14 mouse cellular contexts compared by ENCODE assay signal in genomic region chr4:54332261-54332660, GRCm38 (mm10).
A peak's percentile ranks its signal among the peaks of the same experiment; 100 is the strongest.
DNase-seq lines count a peak whose midpoint lies in the region; ATAC-seq and TF ChIP-seq lines count a peak whose summit lies in the region.
"Had no signal": no experiment of that assay in that cellular context is flagged by ENCODE, and none has a peak within 500 bp of the region (broad histone marks: within the 10 kb centered on the region; RNA-seq: fewer than 3 reads in every experiment).

No protein-coding gene starts in this region.

- no peak for ATAC-seq in hindbrain, embryonic 11.5 days (ENCODE audit: low FRiP score)
- ATAC-seq in hindbrain, postnatal 0 days: no peak
- no peak for ATAC-seq in embryonic facial prominence, embryonic 13.5 days (ENCODE audit: insufficient number of reproducible peaks, insufficient read depth, low FRiP score, low TSS enrichment, low read depth)
- ATAC-seq in forebrain, embryonic 15.5 days (replicated peaks): peak; percentile 9; the same call in 1 of the 2 replicates
- ATAC-seq in midbrain, embryonic 13.5 days: 0 out of 2 replicates have a peak, but pooled peaks have one; percentile 1
- no peak for ATAC-seq in intestine, embryonic 16.5 days
- ATAC-seq: activated CD4-positive, CD25-positive, alpha-beta regulatory T cell, adult 4 months; liver, embryonic 12.5 days had no signal

- no peak overlapping the region for H3K4me2 ChIP-seq in hindbrain, embryonic 11.5 days (replicated peaks; ENCODE audit: low read depth, low read length)
- no peak overlapping the region for H3K4me2 ChIP-seq in hindbrain, postnatal 0 days (ENCODE audit: low read depth, low read length)
- H3K4me2 ChIP-seq in embryonic facial prominence, embryonic 13.5 days: peak overlapping the region; percentile 44
- 0 out of 2 replicates have a peak overlapping the region, but pooled peaks have one; percentile 5 for H3K4me2 ChIP-seq in forebrain, embryonic 15.5 days (replicated peaks)
- no peak overlapping the region for H3K4me2 ChIP-seq in midbrain, embryonic 13.5 days (replicated peaks)
- no peak overlapping the region for H3K4me2 ChIP-seq in intestine, embryonic 16.5 days (ENCODE audit: low read depth, low read length)
- H3K4me2 ChIP-seq: liver, embryonic 12.5 days had no signal

- TF ChIP-seq CTCF in hindbrain, postnatal 0 days (IDR thresholded peaks at IDR 0.05; ENCODE audit: low read depth): no peak

- no peak for DNase-seq in hindbrain, embryonic 11.5 days (ENCODE audit: low spot score)
- no peak for DNase-seq in hindbrain, postnatal 0 days (ENCODE audit: low spot score)
- no peak for DNase-seq in B cell, adult 2 months
- DNase-seq in urinary bladder, adult 2 months (ENCODE audit: low spot score): no peak
- DNase-seq: cerebellum, adult 9-10 months; kidney, postnatal 36 days; lung, postnatal 14 days; spleen, adult 18-20 months had no signal

- 0 out of 2 replicates have a peak overlapping the region, but pooled peaks have one; percentile 45 for H3K27ac ChIP-seq in hindbrain, embryonic 11.5 days (ENCODE audit: low read depth, low read length)
- no peak overlapping the region for H3K27ac ChIP-seq in hindbrain, postnatal 0 days
- peak overlapping the region; percentile 88 for H3K27ac ChIP-seq in embryonic facial prominence, embryonic 13.5 days
- peak overlapping the region; percentile 88 for H3K27ac ChIP-seq in forebrain, embryonic 15.5 days (replicated peaks)
- peak overlapping the region; percentile 68 for H3K27ac ChIP-seq in midbrain, embryonic 13.5 days
- H3K27ac ChIP-seq in intestine, embryonic 16.5 days (ENCODE audit: low read length): no peak overlapping the region
- H3K27ac ChIP-seq: liver, embryonic 12.5 days had no signal

- no peak overlapping the region for H3K9ac ChIP-seq in hindbrain, embryonic 11.5 days (ENCODE audit: low read depth, low read length)
- H3K9ac ChIP-seq in hindbrain, postnatal 0 days (replicated peaks; ENCODE audit: low read length): no peak overlapping the region
- H3K9ac ChIP-seq in embryonic facial prominence, embryonic 13.5 days: no peak overlapping the region
- no peak overlapping the region for H3K9ac ChIP-seq in forebrain, embryonic 15.5 days (replicated peaks)
- H3K9ac ChIP-seq in midbrain, embryonic 13.5 days (replicated peaks): no peak overlapping the region
- no peak overlapping the region for H3K9ac ChIP-seq in intestine, embryonic 16.5 days (ENCODE audit: low read depth, low read length)
- H3K9ac ChIP-seq: liver, embryonic 12.5 days had no signal

- H3K4me3 ChIP-seq in hindbrain, embryonic 11.5 days (ENCODE audit: low read depth, low read length): no peak overlapping the region
- no peak overlapping the region for H3K4me3 ChIP-seq in hindbrain, postnatal 0 days (ENCODE audit: low read length)
- no peak overlapping the region for H3K4me3 ChIP-seq in embryonic facial prominence, embryonic 13.5 days
- H3K4me3 ChIP-seq in forebrain, embryonic 15.5 days: no peak overlapping the region
- no peak overlapping the region for H3K4me3 ChIP-seq in midbrain, embryonic 13.5 days (replicated peaks)
- H3K4me3 ChIP-seq in intestine, embryonic 16.5 days (ENCODE audit: low read length): no peak overlapping the region
- H3K4me3 ChIP-seq: liver, embryonic 12.5 days had no signal

- H3K9me3 ChIP-seq in hindbrain, embryonic 11.5 days (ENCODE audit: control insufficient read depth, low read length): no peaks in the 10 kb centered on the region
- no peaks in the 10 kb centered on the region for H3K9me3 ChIP-seq in hindbrain, postnatal 0 days (ENCODE audit: low read length)
- no peaks in the 10 kb centered on the region for H3K9me3 ChIP-seq in embryonic facial prominence, embryonic 13.5 days
- H3K9me3 ChIP-seq in forebrain, embryonic 15.5 days: no peaks in the 10 kb centered on the region
- H3K9me3 ChIP-seq in midbrain, embryonic 13.5 days: no peaks in the 10 kb centered on the region
- no peaks in the 10 kb centered on the region for H3K9me3 ChIP-seq in intestine, embryonic 16.5 days (ENCODE audit: control insufficient read depth, low read length)
- H3K9me3 ChIP-seq: liver, embryonic 12.5 days had no signal

- 0 out of 2 replicates have a peak, but pooled peaks cover 2% of the 10 kb centered on the region for H3K4me1 ChIP-seq in hindbrain, embryonic 11.5 days (replicated peaks; ENCODE audit: control insufficient read depth, insufficient read depth, low read length)
- H3K4me1 ChIP-seq in hindbrain, postnatal 0 days (ENCODE audit: insufficient read depth, low read length): peaks cover 13% of the 10 kb centered on the region
- H3K4me1 ChIP-seq in embryonic facial prominence, embryonic 13.5 days: peaks cover 42% of the 10 kb centered on the region
- peaks cover 63% of the 10 kb centered on the region for H3K4me1 ChIP-seq in forebrain, embryonic 15.5 days
- H3K4me1 ChIP-seq in midbrain, embryonic 13.5 days (replicated peaks): peaks cover 47% of the 10 kb centered on the region
- H3K4me1 ChIP-seq in intestine, embryonic 16.5 days (ENCODE audit: control insufficient read depth, insufficient read depth, low read length): no peaks in the 10 kb centered on the region
- H3K4me1 ChIP-seq: liver, embryonic 12.5 days had no signal

- no peaks in the 10 kb centered on the region for H3K27me3 ChIP-seq in hindbrain, embryonic 11.5 days (ENCODE audit: control insufficient read depth, insufficient read depth, low read length)
- H3K27me3 ChIP-seq in hindbrain, postnatal 0 days (ENCODE audit: insufficient read depth, low read length): no peaks in the 10 kb centered on the region
- H3K27me3 ChIP-seq in embryonic facial prominence, embryonic 13.5 days: no peaks in the 10 kb centered on the region
- no peaks in the 10 kb centered on the region for H3K27me3 ChIP-seq in forebrain, embryonic 15.5 days
- no peaks in the 10 kb centered on the region for H3K27me3 ChIP-seq in midbrain, embryonic 13.5 days
- H3K27me3 ChIP-seq in intestine, embryonic 16.5 days (replicated peaks; ENCODE audit: control insufficient read depth, insufficient read depth, low read length): no peaks in the 10 kb centered on the region
- H3K27me3 ChIP-seq: liver, embryonic 12.5 days had no signal

- WGBS in hindbrain, embryonic 11.5 days: 71% methylated on average over 7 of the region's 7 CpGs
- WGBS in hindbrain, postnatal 0 days: 63% methylated on average over 7 of the region's 7 CpGs
- WGBS in embryonic facial prominence, embryonic 13.5 days: 51% methylated on average over 7 of the region's 7 CpGs
- 45% methylated on average over 7 of the region's 7 CpGs for WGBS in forebrain, embryonic 15.5 days
- WGBS in midbrain, embryonic 13.5 days: 76% methylated on average over 7 of the region's 7 CpGs
- WGBS in intestine, embryonic 16.5 days: 81% methylated on average over 7 of the region's 7 CpGs

- no peaks in the 10 kb centered on the region for H3K36me3 ChIP-seq in hindbrain, embryonic 11.5 days (ENCODE audit: control insufficient read depth, insufficient read depth, low read length)
- no peaks in the 10 kb centered on the region for H3K36me3 ChIP-seq in hindbrain, postnatal 0 days (ENCODE audit: insufficient read depth, low read length)
- no peaks in the 10 kb centered on the region for H3K36me3 ChIP-seq in embryonic facial prominence, embryonic 13.5 days
- no peaks in the 10 kb centered on the region for H3K36me3 ChIP-seq in forebrain, embryonic 15.5 days
- no peaks in the 10 kb centered on the region for H3K36me3 ChIP-seq in midbrain, embryonic 13.5 days
- no peaks in the 10 kb centered on the region for H3K36me3 ChIP-seq in intestine, embryonic 16.5 days (ENCODE audit: control insufficient read depth, insufficient read depth, low read length)
- H3K36me3 ChIP-seq: liver, embryonic 12.5 days had no signal

Comparison
In these comparisons a context has a peak if more than half of its experiments do, and no peak if none do; other contexts are left out.
1. H3K27ac ChIP-seq: peak in hindbrain, embryonic 11.5 days (single experiment), embryonic facial prominence, embryonic 13.5 days (single experiment), forebrain, embryonic 15.5 days (single experiment) and midbrain, embryonic 13.5 days (single experiment); none in hindbrain, postnatal 0 days (single experiment) and intestine, embryonic 16.5 days (single experiment).
2. ATAC-seq: peak in forebrain, embryonic 15.5 days (single experiment) and midbrain, embryonic 13.5 days (single experiment); none in hindbrain, embryonic 11.5 days (single experiment), hindbrain, postnatal 0 days (single experiment), embryonic facial prominence, embryonic 13.5 days (single experiment) and intestine, embryonic 16.5 days (single experiment).
3. H3K4me2 ChIP-seq: peak in embryonic facial prominence, embryonic 13.5 days (single experiment) and forebrain, embryonic 15.5 days (single experiment); none in hindbrain, embryonic 11.5 days (single experiment), hindbrain, postnatal 0 days (single experiment), midbrain, embryonic 13.5 days (single experiment) and intestine, embryonic 16.5 days (single experiment).